Mouse (Mus musculus) thymus, adult 2 months (tissue): ENCODE results near the gene Calcrl.

ENCODE experiments used
- CTCF ChIP-seq: fragments of 200-500 bp; IDR thresholded peaks from 2 replicates; pipeline ENCODE4 v1.5.1; 2012; ENCODE audit warnings: mild to moderate bottlenecking, control low read depth, low read length, moderate library complexity, borderline replicate concordance; ENCODE audit not compliant: control insufficient read depth, poor library complexity, insufficient read depth; ENCODE audit errors: extremely low read depth
- POLR2A ChIP-seq: fragments of 200-500 bp; IDR thresholded peaks from 2 replicates; pipeline ENCODE4 v1.6.1; 2012; ENCODE audit warnings: mild to moderate bottlenecking, low read length, control low read depth, moderate library complexity; ENCODE audit not compliant: control insufficient read depth, poor library complexity, insufficient read depth; ENCODE audit errors: extremely low read depth

DNA sequence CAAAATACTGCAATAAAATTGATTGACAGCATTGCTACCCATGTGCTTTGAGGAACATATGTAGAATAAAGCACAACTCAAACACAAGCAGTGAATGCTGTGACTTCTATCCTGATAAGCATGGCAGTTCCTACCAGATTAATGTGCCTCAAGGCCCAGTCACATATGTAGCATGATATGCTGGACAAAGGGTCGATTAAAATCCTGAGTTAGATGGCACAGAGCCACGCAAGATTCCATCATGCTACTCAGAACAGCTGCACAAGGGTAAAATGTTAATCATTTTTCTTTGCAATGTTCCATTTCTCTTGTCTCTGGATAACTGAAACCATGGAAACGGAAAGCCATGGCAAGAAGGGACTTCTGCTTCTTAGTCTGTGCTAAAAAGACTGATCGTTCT, 28.7 kb downstream of the Calcrl start:
- TF ChIP-seq POLR2A: no peak
- TF ChIP-seq CTCF: no peak
